Mouse (Mus musculus) mouse trophoblast stem cell (cell line): ENCODE data around the gene Smg6.

Experiments used
- in situ Hi-C, 2 experiments: fragments of 300-500 bp; cut with MseI, MboI; formaldehyde crosslinking; loops; 2 replicates in 1 of 2; 3 replicates in 1 of 2; pipeline ENCODE4 v1.15.1; 2025

Smg6 gene

GRCm38 (mm10) chr11:74925577-74926387 is at the start of gene Smg6, which contains the start of gene Srr:
Gene Smg6 (plus strand): TSS chr11:74925823.
Gene Srr (minus strand): TSS chr11:74925948.
- in situ Hi-C loops, result no loop called here

GRCm38 (mm10) chr11:74876801-74877200 is 48.8 kb upstream of the Smg6 start:
- in situ Hi-C loops, result no loop called here

- in situ Hi-C loops, result no loop called here
Measured at GRCm38 (mm10) chr11:74880999-74881398, 44.6 kb upstream of the Smg6 start.

GRCm38 (mm10) chr11:74881979-74882378 is 43.6 kb upstream of the Smg6 start:
- in situ Hi-C loops, result no loop called here

GRCm38 (mm10) chr11:74883098-74883497 is 42.5 kb upstream of the Smg6 start:
- in situ Hi-C loops, result no loop called here

GRCm38 (mm10) chr11:74894619-74895018 is 31.0 kb upstream of the Smg6 start:
- in situ Hi-C loops, result no loop called here

GRCm38 (mm10) chr11:74895980-74896900 is 29.4 kb upstream of the Smg6 start:
- in situ Hi-C loops, result no loop called here

- in situ Hi-C loops, result no loop called here
Measured at GRCm38 (mm10) chr11:74896901-74897677, 28.5 kb upstream of the Smg6 start, which contains the start of gene Sgsm2. Gene Sgsm2 (minus strand): TSS chr11:74897060.

GRCm38 (mm10) chr11:74897678-74898516 is 27.7 kb upstream of the Smg6 start, which contains the start of gene Tsr1:
Gene Tsr1 (plus strand): TSS chr11:74898071.
- in situ Hi-C loops, result no loop called here

- in situ Hi-C loops, result no loop called here
Measured at GRCm38 (mm10) chr11:74898517-74898827, 27.2 kb upstream of the Smg6 start.

- in situ Hi-C loops, result no loop called here
Measured at GRCm38 (mm10) chr11:74901555-74901954, 24.1 kb upstream of the Smg6 start.

GRCm38 (mm10) chr11:74902416-74902815 is 23.2 kb upstream of the Smg6 start:
- in situ Hi-C loops, result no loop called here

GRCm38 (mm10) chr11:74907850-74908249 is 17.8 kb upstream of the Smg6 start:
- in situ Hi-C loops, result no loop called here

- in situ Hi-C loops, result no loop called here
Measured at GRCm38 (mm10) chr11:74908618-74909399, 16.8 kb upstream of the Smg6 start.

GRCm38 (mm10) chr11:74909978-74910377 is 15.6 kb upstream of the Smg6 start:
- in situ Hi-C loops, result no loop called here

- in situ Hi-C loops, result no loop called here
Measured at GRCm38 (mm10) chr11:74912492-74912891, 13.1 kb upstream of the Smg6 start.

GRCm38 (mm10) chr11:74919249-74919648 is 6.4 kb upstream of the Smg6 start:
- in situ Hi-C loops, result no loop called here

- in situ Hi-C loops, result no loop called here
Measured at GRCm38 (mm10) chr11:74924149-74924548, 1.5 kb upstream of the Smg6 start.

GRCm38 (mm10) chr11:74926388-74927005 is 874 bp downstream of the Smg6 start:
- in situ Hi-C loops, result no loop called here
